ENCODE assay signal across 8 mouse cellular contexts in genomic region chr9:64960117-64960977, GRCm38 (mm10). TPM values are rescaled to one million over a fixed set of nuclear protein-coding genes. Genes with fewer than 3 reads are reported as not detected.
DNase-seq lines count a peak whose midpoint lies in the region; ATAC-seq and TF ChIP-seq lines count a peak whose summit lies in the region.

Gene Ints14, plus strand, starts transcription at chr9:64960905.

- peak; percentile 89 for TF ChIP-seq POLR2A in lung, adult 2 months (IDR thresholded peaks at IDR 0.05; ENCODE audit: borderline replicate concordance, extremely low read depth, low read depth, low read length)

- H3K27ac ChIP-seq in ES-E14 (ENCODE audit: insufficient read depth, low read depth, low read length, poor library complexity, severe bottlenecking) = peak within 1 kb of the TSS; percentile 82
- peak within 1 kb of the TSS; percentile 83 for H3K27ac ChIP-seq in forebrain, embryonic 15.5 days (replicated peaks)

- peak within 1 kb of the TSS; percentile 80 to 91 for H3K4me3 ChIP-seq in ES-E14 (ENCODE audit: insufficient read depth in 1 of 2, low read depth in 1 of 2, low read length in 2 of 2, poor library complexity in 1 of 2, severe bottlenecking in 1 of 2)
- H3K4me3 ChIP-seq in forebrain, embryonic 15.5 days = peak within 1 kb of the TSS; percentile 79
- peak within 1 kb of the TSS; percentile 66 for H3K4me3 ChIP-seq in lung, adult 2 months (replicated peaks; ENCODE audit: extremely low read depth, low read depth, low read length)

- no peaks in the 10 kb centered on the region; the same call in none of the 2 replicates for H3K36me3 ChIP-seq in ES-E14 (ENCODE audit: control insufficient read depth, insufficient read depth, low read length, poor library complexity, severe bottlenecking)
- peaks cover 21% of the 10 kb centered on the region for H3K36me3 ChIP-seq in forebrain, embryonic 15.5 days

- H3K9me3 ChIP-seq in ES-E14 (ENCODE audit: control insufficient read depth, insufficient read depth, low read depth, low read length) = no peaks in the 10 kb centered on the region
- no peaks in the 10 kb centered on the region for H3K9me3 ChIP-seq in forebrain, embryonic 15.5 days

- in situ Hi-C loops in ES-E14 (cut with MboI; ENCODE audit: low sequenced_read_pairs in 2 of 2, unreplicated experiment in 2 of 2) = no loop called here

- no peaks in the 10 kb centered on the region for H3K27me3 ChIP-seq in forebrain, embryonic 15.5 days

- peaks cover 2 to 3% of the 10 kb centered on the region in 2 experiments; a peak in 2 of 4 replicates for H3K4me1 ChIP-seq in ES-E14 (ENCODE audit: control insufficient read depth in 2 of 2, insufficient read depth in 2 of 2, low read length in 2 of 2, poor library complexity in 1 of 2)
- peaks cover 15% of the 10 kb centered on the region for H3K4me1 ChIP-seq in forebrain, embryonic 15.5 days
- H3K4me1 ChIP-seq in lung, adult 2 months (ENCODE audit: control insufficient read depth, insufficient read depth, low read length) = peaks cover 4% of the 10 kb centered on the region; the same call in 1 of the 2 replicates

- H3K4me2 ChIP-seq in forebrain, embryonic 15.5 days (replicated peaks) = peak within 1 kb of the TSS; percentile 55

- intact Hi-C loops in heart, postnatal 25 days (cut with DNase I) = loop anchor here (2.0 kb wide), 1 partner anchor 182 kb away; no protein-coding TSS in a partner anchor

- peak; percentile 96 for DNase-seq in ES-E14 (ENCODE audit: low read depth, low spot score)
- peak; percentile 93 for DNase-seq in cerebellum, adult 11-12 months
- DNase-seq in heart, postnatal 25 days (ENCODE audit: low spot score) = peak; percentile 88
- peak; percentile 93 to 98 for DNase-seq in layer of hippocampus, adult 18-20 months (ENCODE audit: low spot score in 2 of 2)
- DNase-seq in lung, adult 2 months = peak; percentile 96
- DNase-seq in thymus, adult 18-20 months = peak; percentile 86 to 90

- peak; percentile 71 for TF ChIP-seq CTCF in lung, adult 2 months (IDR thresholded peaks at IDR 0.05; ENCODE audit: insufficient read depth, low read length)

- 4% methylated on average over 29 of the region's 29 CpGs for WGBS in forebrain, embryonic 15.5 days
- 8% methylated on average over 29 of the region's 29 CpGs for WGBS in lung, adult 2 months

- peak; percentile 98 for ATAC-seq in forebrain, embryonic 15.5 days (replicated peaks)
- peak; percentile 99 for ATAC-seq in neutrophil, adult 5-6 weeks (ENCODE audit: extremely low read depth, insufficient number of reproducible peaks, low FRiP score, poor library complexity, severe bottlenecking)

- H3K9ac ChIP-seq in ES-E14 (ENCODE audit: insufficient read depth, low read depth, low read length, poor library complexity, severe bottlenecking) = peak within 1 kb of the TSS; percentile 98
- peak within 1 kb of the TSS; percentile 84 for H3K9ac ChIP-seq in forebrain, embryonic 15.5 days (replicated peaks)

TF ChIP-seq in ES-E14, 5 proteins besides CTCF, POLR2A, EP300 and RAD21:
- TF ChIP-seq HCFC1 (IDR thresholded peaks at IDR 0.05; ENCODE audit: borderline replicate concordance, insufficient read depth, low read length) = peak; percentile 88
- 0 out of 2 replicates have a peak, but pooled peaks have one; percentile 27 for TF ChIP-seq ZNF384 (IDR thresholded peaks at IDR 0.05; ENCODE audit: low read depth, low read length)
- TF ChIP-seq CHD2 (IDR thresholded peaks at IDR 0.05; ENCODE audit: low read depth, low read length) = peak; percentile 43; the same call in 1 of the 2 replicates
- no peak for TF ChIP-seq MAFK (IDR thresholded peaks at IDR 0.05; ENCODE audit: insufficient read depth, low read depth, low read length)

RNA-seq across cellular contexts. Expression of gene Ints14, which starts in this region (rescaled TPM):
- total RNA-seq in ES-E14 (2012; rRNA removed) = 35.9 and 37.5 TPM in 2 replicates
- polyA plus RNA-seq in forebrain, embryonic 15.5 days (2015; fragmentation: Nextera tagmentation; extraction: Ambion mirVana) = 45.0 and 45.6 TPM in 2 replicates
- total RNA-seq in heart, postnatal 25 days (2021) = 10 to 100 TPM; 16.1 to 16.4 TPM
- 10 to 100 TPM; 17.3 to 20.8 TPM for total RNA-seq in layer of hippocampus, adult 18-20 months (2021)
- polyA plus RNA-seq in lung, adult 2 months (2012; rRNA removed) = 9.5 and 14.4 TPM in 2 replicates
- 16.7 and 18.0 TPM in 2 replicates for total RNA-seq in neutrophil, adult 5-6 weeks (2017)

Comparison
In these comparisons a context has a peak if more than half of its experiments do, and no peak if none do; other contexts are left out.
1. Peak in every context shown above with its lines: DNase-seq, ATAC-seq, H3K4me3 ChIP-seq and H3K27ac ChIP-seq.